Mouse (Mus musculus): Measurements from ENCODE around the gene Lrrfip1. TPM values are rescaled to one million over a fixed set of nuclear protein-coding genes. Genes with fewer than 3 reads are reported as not detected.

The Lrrfip1 gene
- 26.0 and 31.7 TPM in 2 replicates for polyA plus RNA-seq (2012; rRNA removed)

- peak; percentile 53 for TF ChIP-seq POLR2A (IDR thresholded peaks at IDR 0.05; ENCODE audit: borderline replicate concordance, extremely low read depth, insufficient read depth, insufficient read length, poor library complexity, severe bottlenecking)
- TF ChIP-seq CTCF (IDR thresholded peaks at IDR 0.05; ENCODE audit: borderline replicate concordance, extremely low read depth, insufficient read depth, insufficient read length), result no peak
- peak; percentile 66 for DNase-seq (ENCODE audit: low read depth)
These were observed at the start of gene Lrrfip1 for GRCm38 (mm10) chr1:90998268-90998890. Gene Lrrfip1 (plus strand): TSS chr1:90998737.

DNA sequence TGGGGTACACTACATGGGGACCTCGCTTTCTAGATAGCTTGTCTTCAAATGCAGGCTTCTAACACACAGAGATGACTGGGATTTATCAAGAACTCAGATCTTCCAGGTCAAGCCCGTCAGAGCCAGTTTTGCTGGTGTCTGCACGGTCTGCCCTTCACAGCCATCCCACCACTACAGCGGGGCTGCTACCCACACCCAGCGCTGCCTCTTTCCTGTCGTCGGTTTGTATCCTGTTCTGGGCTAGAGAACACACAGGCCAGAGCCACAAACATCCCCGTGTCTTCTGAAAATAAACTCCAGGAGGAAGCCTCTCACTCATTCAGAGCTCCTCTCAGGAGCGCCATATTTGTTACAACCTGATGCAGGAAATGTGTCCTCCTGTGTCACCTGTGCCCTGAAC lies 49.2 kb upstream of the Lrrfip1 start:
- DNase-seq (ENCODE audit: low read depth), result no peak
- no peak for TF ChIP-seq POLR2A (IDR thresholded peaks at IDR 0.05; ENCODE audit: borderline replicate concordance, extremely low read depth, insufficient read depth, insufficient read length, poor library complexity, severe bottlenecking)
- no peak for TF ChIP-seq CTCF (IDR thresholded peaks at IDR 0.05; ENCODE audit: borderline replicate concordance, extremely low read depth, insufficient read depth, insufficient read length)

DNA sequence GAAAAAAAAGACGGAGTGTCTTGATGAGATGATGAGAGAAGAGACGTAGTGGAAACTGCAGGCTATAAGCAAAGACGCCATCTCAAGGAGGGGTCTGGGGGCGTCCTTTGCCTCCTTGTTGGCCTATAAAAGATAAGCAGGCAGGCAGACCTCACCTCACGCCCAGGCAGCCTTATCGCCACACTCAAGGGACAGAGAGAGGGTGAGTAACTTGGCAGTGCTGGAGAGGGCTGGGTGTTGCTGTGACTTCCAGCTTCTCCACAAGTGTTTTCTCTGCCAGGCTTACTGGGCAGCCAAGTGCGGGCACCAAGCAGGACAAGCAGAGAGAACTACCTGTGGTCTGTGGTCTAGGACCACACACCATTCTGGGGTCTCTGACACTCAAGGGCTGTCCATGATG lies 46.9 kb upstream of the Lrrfip1 start:
- DNase-seq (ENCODE audit: low read depth), result no peak
- no peak for TF ChIP-seq POLR2A (IDR thresholded peaks at IDR 0.05; ENCODE audit: borderline replicate concordance, extremely low read depth, insufficient read depth, insufficient read length, poor library complexity, severe bottlenecking)
- no peak for TF ChIP-seq CTCF (IDR thresholded peaks at IDR 0.05; ENCODE audit: borderline replicate concordance, extremely low read depth, insufficient read depth, insufficient read length)

- DNase-seq (ENCODE audit: low read depth), result no peak
- TF ChIP-seq CTCF (IDR thresholded peaks at IDR 0.05; ENCODE audit: borderline replicate concordance, extremely low read depth, insufficient read depth, insufficient read length), result no peak
- TF ChIP-seq POLR2A (IDR thresholded peaks at IDR 0.05; ENCODE audit: borderline replicate concordance, extremely low read depth, insufficient read depth, insufficient read length, poor library complexity, severe bottlenecking), result no peak
These were observed 45.7 kb upstream of the Lrrfip1 start, which contains the start of gene Prlh for GRCm38 (mm10) chr1:90952808-90953207. Gene Prlh (plus strand): TSS chr1:90953108.

GRCm38 (mm10) chr1:90953688-90954087 lies 44.8 kb upstream of the Lrrfip1 start:
- DNase-seq (ENCODE audit: low read depth), result peak; percentile 40
- TF ChIP-seq POLR2A (IDR thresholded peaks at IDR 0.05; ENCODE audit: borderline replicate concordance, extremely low read depth, insufficient read depth, insufficient read length, poor library complexity, severe bottlenecking) (no peak), CTCF (IDR thresholded peaks at IDR 0.05; ENCODE audit: borderline replicate concordance, extremely low read depth, insufficient read depth, insufficient read length) (no peak)

- TF ChIP-seq POLR2A (IDR thresholded peaks at IDR 0.05; ENCODE audit: borderline replicate concordance, extremely low read depth, insufficient read depth, insufficient read length, poor library complexity, severe bottlenecking), result no peak
- TF ChIP-seq CTCF (IDR thresholded peaks at IDR 0.05; ENCODE audit: borderline replicate concordance, extremely low read depth, insufficient read depth, insufficient read length), result peak; percentile 79
- peak; percentile 87 for DNase-seq (ENCODE audit: low read depth)
These were observed 42.1 kb upstream of the Lrrfip1 start for GRCm38 (mm10) chr1:90956245-90957096.

GRCm38 (mm10) chr1:90962526-90962925 lies 36.0 kb upstream of the Lrrfip1 start:
- no peak for TF ChIP-seq POLR2A (IDR thresholded peaks at IDR 0.05; ENCODE audit: borderline replicate concordance, extremely low read depth, insufficient read depth, insufficient read length, poor library complexity, severe bottlenecking)
- no peak for TF ChIP-seq CTCF (IDR thresholded peaks at IDR 0.05; ENCODE audit: borderline replicate concordance, extremely low read depth, insufficient read depth, insufficient read length)
- DNase-seq (ENCODE audit: low read depth), result no peak

DNA sequence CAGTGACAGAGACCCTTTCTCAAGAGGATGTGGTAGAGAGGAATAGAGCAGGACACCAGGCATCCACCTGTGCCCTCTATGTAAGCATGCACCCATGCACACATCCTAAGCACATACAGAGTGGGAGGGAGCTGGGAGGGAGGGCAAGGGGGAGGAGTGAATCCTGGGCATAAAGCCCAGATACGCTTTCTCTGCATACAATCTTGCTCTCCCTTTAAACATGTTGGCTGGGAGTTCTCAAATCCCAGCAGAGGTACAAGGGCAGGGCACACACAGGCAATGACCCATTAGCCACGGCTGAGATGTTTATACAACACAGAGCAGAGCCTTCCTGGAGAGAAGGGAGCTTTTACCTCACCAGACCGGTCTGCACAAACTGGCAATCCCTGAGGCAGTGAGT lies 35.5 kb upstream of the Lrrfip1 start:
- TF ChIP-seq POLR2A (IDR thresholded peaks at IDR 0.05; ENCODE audit: borderline replicate concordance, extremely low read depth, insufficient read depth, insufficient read length, poor library complexity, severe bottlenecking) (no peak), CTCF (IDR thresholded peaks at IDR 0.05; ENCODE audit: borderline replicate concordance, extremely low read depth, insufficient read depth, insufficient read length) (no peak)
- DNase-seq (ENCODE audit: low read depth), result peak; percentile 74

GRCm38 (mm10) chr1:90967583-90967982 lies 31.0 kb upstream of the Lrrfip1 start:
- peak; percentile 86 for DNase-seq (ENCODE audit: low read depth)
- TF ChIP-seq POLR2A (IDR thresholded peaks at IDR 0.05; ENCODE audit: borderline replicate concordance, extremely low read depth, insufficient read depth, insufficient read length, poor library complexity, severe bottlenecking), result no peak
- no peak for TF ChIP-seq CTCF (IDR thresholded peaks at IDR 0.05; ENCODE audit: borderline replicate concordance, extremely low read depth, insufficient read depth, insufficient read length)

GRCm38 (mm10) chr1:90968649-90969048 lies 29.9 kb upstream of the Lrrfip1 start:
- TF ChIP-seq CTCF (IDR thresholded peaks at IDR 0.05; ENCODE audit: borderline replicate concordance, extremely low read depth, insufficient read depth, insufficient read length), result no peak
- no peak for TF ChIP-seq POLR2A (IDR thresholded peaks at IDR 0.05; ENCODE audit: borderline replicate concordance, extremely low read depth, insufficient read depth, insufficient read length, poor library complexity, severe bottlenecking)

DNA sequence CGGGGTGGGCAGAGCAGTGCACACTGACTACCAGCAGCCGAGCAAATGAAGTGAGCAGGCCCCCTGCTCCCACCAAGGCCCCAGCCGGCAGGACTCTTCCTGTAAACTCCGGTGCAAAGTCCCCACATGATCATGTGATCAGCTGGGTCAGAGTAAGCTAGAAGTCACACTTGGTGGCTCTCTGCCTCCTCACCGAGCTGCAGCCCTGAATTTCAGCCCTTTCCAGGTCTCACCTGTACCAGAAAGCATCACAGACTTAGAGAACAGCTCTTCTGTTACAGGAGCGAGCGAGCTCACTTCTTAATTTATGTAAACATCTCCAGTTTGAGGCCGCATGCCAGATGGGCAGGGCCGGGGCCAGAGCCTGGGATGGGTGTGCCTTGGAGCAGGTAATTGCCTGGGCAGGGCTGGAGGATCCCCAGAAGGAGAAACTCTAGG lies 29.2 kb upstream of the Lrrfip1 start, which contains the start of gene Rab17:
Gene Rab17, minus strand, starts transcription at position 315 of the 438 bp plus-strand sequence.
- TF ChIP-seq POLR2A (IDR thresholded peaks at IDR 0.05; ENCODE audit: borderline replicate concordance, extremely low read depth, insufficient read depth, insufficient read length, poor library complexity, severe bottlenecking) (no peak), CTCF (IDR thresholded peaks at IDR 0.05; ENCODE audit: borderline replicate concordance, extremely low read depth, insufficient read depth, insufficient read length) (no peak)
- DNase-seq (ENCODE audit: low read depth), result no peak

More at GRCm38 (mm10) chr1:90968649-90969048, 29.9 kb upstream of the Lrrfip1 start:
- DNase-seq (ENCODE audit: low read depth), result no peak

Data from brain, embryonic 14.5 days (tissue).